Mouse (Mus musculus): ENCODE measurements around the gene Gpc4. TPM values are rescaled to one million over a fixed set of nuclear protein-coding genes. Genes with fewer than 3 reads are reported as not detected.

The Gpc4 gene
- 10.9 and 12.5 TPM in 2 replicates for polyA plus RNA-seq (2015; fragmentation: Nextera tagmentation; extraction: Ambion mirVana)

DNA sequence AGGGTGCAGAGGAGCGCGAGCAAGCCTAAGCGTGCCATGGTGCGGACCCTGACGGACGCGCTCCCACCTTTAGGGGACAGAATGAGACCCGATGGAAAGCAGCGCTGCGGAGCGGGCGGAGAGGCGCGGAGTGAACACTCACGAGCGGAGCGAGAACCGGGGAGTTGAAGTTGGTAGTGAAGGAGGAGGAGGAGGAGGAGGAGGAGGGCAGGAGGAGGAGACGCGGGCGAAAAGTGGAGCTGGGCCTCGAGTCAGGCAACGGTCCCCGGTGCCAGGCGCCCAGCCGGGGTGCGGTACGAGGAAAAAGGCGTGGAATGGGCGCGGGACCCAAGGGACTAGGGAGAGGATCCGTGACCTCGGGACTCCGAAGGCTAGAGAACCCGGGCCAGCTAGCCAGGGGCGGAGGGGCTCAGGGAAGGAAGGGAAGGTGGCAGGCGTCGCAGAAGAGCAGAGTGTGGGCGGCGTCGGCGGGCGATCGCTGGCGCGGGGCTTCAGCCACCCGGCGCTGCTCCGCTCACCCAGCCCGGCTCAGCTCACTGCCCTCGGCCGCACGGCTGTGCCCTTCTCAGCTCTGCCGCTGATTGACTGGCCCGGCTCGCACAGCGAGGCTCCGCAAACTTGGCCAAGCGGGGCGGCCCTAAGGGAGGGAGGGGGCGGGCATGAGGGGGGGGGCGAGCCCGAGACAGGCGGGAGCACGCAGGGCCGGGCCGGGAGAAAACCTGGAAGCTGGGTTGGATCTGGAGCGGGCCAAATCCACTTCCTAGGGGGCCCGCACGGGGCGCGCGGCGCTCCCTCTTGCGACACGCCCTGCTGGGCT is at the start of gene Gpc4:
TSS of gene Gpc4 (minus strand) at position 515 of the 817 bp plus-strand sequence.

Other genes starting within 250 kb of the Gpc4 start
- gene 1700080O16Rik, start 192.5 kb downstream of the Gpc4 start, polyA plus RNA-seq (2015; fragmentation: Nextera tagmentation; extraction: Ambion mirVana) = not detected in 2 replicates